Mouse (Mus musculus): ENCODE data around the gene Wee1. TPM values are rescaled to one million over a fixed set of nuclear protein-coding genes. Genes with fewer than 3 reads are reported as not detected.
"Not testable (repeated sequence)": the region's sequence is repeated elsewhere in the genome, so short reads cannot be mapped to it uniquely, and the experiment has no call there.

Wee1 gene
- total and polyA plus RNA-seq, 2 experiments = 0.40 to 5.3 TPM

DNA sequence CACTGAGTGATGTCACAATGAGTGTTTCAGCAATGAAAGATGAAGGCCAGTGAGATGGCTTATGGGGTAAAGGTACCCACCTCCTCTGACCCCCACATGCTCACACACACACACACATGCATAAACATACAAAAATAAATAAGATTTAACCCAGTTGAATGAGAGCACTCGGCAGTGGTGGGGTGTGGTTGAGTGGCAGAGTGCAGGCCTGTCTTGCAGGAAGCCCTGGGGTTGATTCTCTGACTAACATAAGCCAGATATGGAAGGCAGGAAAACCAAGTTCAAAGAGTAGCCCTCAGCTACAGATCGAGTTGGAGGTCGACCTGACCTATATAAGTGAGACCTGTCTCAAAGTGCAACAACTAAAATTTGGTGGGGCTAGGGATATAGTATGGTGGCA, 15.2 kb upstream of the Wee1 start:
- 65% methylated on average over 3 of the region's 3 CpGs for WGBS

DNA sequence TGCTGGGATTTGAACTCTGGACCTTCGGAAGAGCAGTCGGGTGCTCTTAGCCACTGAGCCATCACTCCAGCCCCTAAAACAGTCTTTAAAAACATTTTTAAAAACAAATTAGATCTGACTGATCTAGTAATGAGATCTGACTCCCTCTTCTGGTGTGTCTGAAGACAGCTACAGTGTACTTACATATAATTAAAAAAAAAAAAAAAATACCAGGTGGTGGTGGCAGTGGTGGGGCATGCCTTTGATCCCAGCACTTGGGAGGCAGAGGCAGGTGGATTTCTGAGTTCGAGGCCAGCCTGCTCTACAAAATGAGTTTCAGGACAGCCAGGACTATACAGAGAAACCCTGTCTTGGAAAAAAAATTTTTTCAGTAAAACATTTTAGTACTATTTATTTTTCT, 13.3 kb upstream of the Wee1 start:
- H3K27ac ChIP-seq (replicated peaks; ENCODE audit: insufficient read depth, low read depth, low read length); H3K4me3 ChIP-seq (ENCODE audit: insufficient read depth, low read depth, low read length); H3K4me1 ChIP-seq (ENCODE audit: control insufficient read depth, insufficient read depth, low read length); H3K27me3 ChIP-seq (ENCODE audit: control insufficient read depth, insufficient read depth, low read length); H3K36me3 ChIP-seq (ENCODE audit: control insufficient read depth, insufficient read depth, low read length); H3K79me2 ChIP-seq (ENCODE audit: control insufficient read depth, insufficient read depth, low read length); DNase-seq (ENCODE audit: extremely low read depth, low read depth, low spot score); H3K9ac ChIP-seq (ENCODE audit: low read depth, low read length): not testable (repeated sequence)
- 86% methylated on average over 3 of the region's 3 CpGs for WGBS

More for the DNA sequence above, 15.2 kb upstream of the Wee1 start:
- H3K79me2 ChIP-seq (ENCODE audit: control insufficient read depth, insufficient read depth, low read length) = no peaks in the 10 kb centered on the region
- H3K36me3 ChIP-seq (ENCODE audit: control insufficient read depth, insufficient read depth, low read length) = no peaks in the 10 kb centered on the region
- H3K27me3 ChIP-seq (ENCODE audit: control insufficient read depth, insufficient read depth, low read length) = no peaks in the 10 kb centered on the region
- TF ChIP-seq POLR2A (IDR thresholded peaks at IDR 0.05; ENCODE audit: extremely low read depth, insufficient read depth, low read length) (no peak), CTCF (IDR thresholded peaks at IDR 0.05; ENCODE audit: low read depth, low read length) (no peak)
- H3K4me3 ChIP-seq (ENCODE audit: insufficient read depth, low read depth, low read length) = no peak overlapping the region
- no peak for DNase-seq (ENCODE audit: extremely low read depth, low read depth, low spot score)
- H3K9ac ChIP-seq (ENCODE audit: low read depth, low read length) = no peak overlapping the region
- peaks cover 6% of the 10 kb centered on the region for H3K4me1 ChIP-seq (ENCODE audit: control insufficient read depth, insufficient read depth, low read length)
- no peak overlapping the region for H3K27ac ChIP-seq (replicated peaks; ENCODE audit: insufficient read depth, low read depth, low read length)

DNA sequence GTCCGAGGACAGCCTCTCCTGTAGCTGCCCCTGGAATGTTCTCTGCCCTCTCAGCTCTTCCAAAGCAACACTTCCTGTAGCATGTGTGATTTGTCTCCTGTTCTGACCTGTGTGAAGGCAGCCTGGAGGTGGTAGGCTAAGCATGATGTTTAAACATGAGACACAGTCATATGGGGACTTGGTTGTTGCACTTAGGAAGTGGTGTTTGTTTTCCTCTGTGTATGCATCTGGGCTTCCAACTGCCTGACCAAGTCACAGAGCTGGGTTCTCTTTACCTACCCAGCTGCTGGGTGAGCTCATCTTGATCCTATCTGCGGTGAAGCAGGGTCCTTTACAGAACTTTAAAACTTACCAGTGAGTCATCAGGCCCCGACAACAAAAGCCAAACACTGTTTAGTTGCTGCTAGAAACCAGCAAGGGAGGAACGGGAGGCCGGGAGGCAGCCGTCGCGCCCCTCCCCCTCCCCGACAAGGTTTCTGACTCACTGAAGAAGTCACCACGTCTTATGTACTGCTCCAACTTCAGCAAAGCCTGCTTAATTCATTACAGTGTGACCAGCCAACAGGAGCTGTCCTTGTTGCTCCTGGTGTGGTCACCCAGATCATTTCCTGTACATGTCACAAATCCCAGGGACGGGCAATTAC, 12.8 kb upstream of the Wee1 start:
- no peaks in the 10 kb centered on the region for H3K79me2 ChIP-seq (ENCODE audit: control insufficient read depth, insufficient read depth, low read length)
- no peaks in the 10 kb centered on the region for H3K27me3 ChIP-seq (ENCODE audit: control insufficient read depth, insufficient read depth, low read length)
- no peak for TF ChIP-seq CTCF (IDR thresholded peaks at IDR 0.05; ENCODE audit: low read depth, low read length)
- TF ChIP-seq POLR2A (IDR thresholded peaks at IDR 0.05; ENCODE audit: extremely low read depth, insufficient read depth, low read length) = no peak
- H3K4me1 ChIP-seq (ENCODE audit: control insufficient read depth, insufficient read depth, low read length) = peaks cover 6% of the 10 kb centered on the region
- peak overlapping the region; percentile 24 for H3K4me3 ChIP-seq (ENCODE audit: insufficient read depth, low read depth, low read length)
- H3K9ac ChIP-seq (ENCODE audit: low read depth, low read length) = peak overlapping the region; percentile 37
- 17% methylated on average over 11 of the region's 11 CpGs for WGBS
- DNase-seq (ENCODE audit: extremely low read depth, low read depth, low spot score) = no peak
- H3K27ac ChIP-seq (replicated peaks; ENCODE audit: insufficient read depth, low read depth, low read length) = no peak overlapping the region
- H3K36me3 ChIP-seq (ENCODE audit: control insufficient read depth, insufficient read depth, low read length) = no peaks in the 10 kb centered on the region

DNA sequence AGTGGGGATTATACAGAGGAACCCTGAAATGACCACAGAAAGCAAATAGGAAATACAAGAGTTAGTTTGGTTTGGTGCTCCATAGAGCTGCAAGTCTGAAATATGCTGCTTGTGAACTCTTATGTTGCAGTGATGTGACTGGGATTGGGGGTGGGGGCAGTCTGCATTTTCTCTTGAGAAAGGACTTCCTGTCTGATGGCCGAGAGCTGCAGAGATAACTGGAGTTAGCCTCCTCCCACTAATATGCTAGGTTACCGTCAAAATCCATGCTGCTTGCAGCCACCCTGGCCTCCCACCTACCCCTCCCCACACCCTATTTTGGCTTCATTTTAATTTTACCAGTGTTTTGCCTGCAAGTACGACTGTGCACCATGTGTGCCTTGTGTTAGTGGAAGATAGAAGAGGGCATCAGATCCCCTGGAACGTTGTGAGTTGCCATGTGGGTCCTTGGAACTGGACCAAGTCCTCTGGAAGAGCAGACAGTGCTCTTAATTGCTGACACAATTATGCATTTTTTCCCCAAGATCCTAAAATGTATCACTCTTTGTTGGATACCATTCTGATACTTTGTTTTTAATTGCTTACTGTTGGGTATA, 11.7 kb upstream of the Wee1 start:
- H3K79me2 ChIP-seq (ENCODE audit: control insufficient read depth, insufficient read depth, low read length) = no peaks in the 10 kb centered on the region
- H3K27me3 ChIP-seq (ENCODE audit: control insufficient read depth, insufficient read depth, low read length) = no peaks in the 10 kb centered on the region
- H3K9ac ChIP-seq (ENCODE audit: low read depth, low read length) = no peak overlapping the region
- no peak overlapping the region for H3K4me3 ChIP-seq (ENCODE audit: insufficient read depth, low read depth, low read length)
- no peaks in the 10 kb centered on the region for H3K36me3 ChIP-seq (ENCODE audit: control insufficient read depth, insufficient read depth, low read length)
- H3K27ac ChIP-seq (replicated peaks; ENCODE audit: insufficient read depth, low read depth, low read length) = no peak overlapping the region
- no peak for TF ChIP-seq CTCF (IDR thresholded peaks at IDR 0.05; ENCODE audit: low read depth, low read length)
- no peak for TF ChIP-seq POLR2A (IDR thresholded peaks at IDR 0.05; ENCODE audit: extremely low read depth, insufficient read depth, low read length)
- 62% methylated on average over 4 of the region's 4 CpGs for WGBS
- H3K4me1 ChIP-seq (ENCODE audit: control insufficient read depth, insufficient read depth, low read length) = peaks cover 2% of the 10 kb centered on the region
- DNase-seq (ENCODE audit: extremely low read depth, low read depth, low spot score) = no peak

DNA sequence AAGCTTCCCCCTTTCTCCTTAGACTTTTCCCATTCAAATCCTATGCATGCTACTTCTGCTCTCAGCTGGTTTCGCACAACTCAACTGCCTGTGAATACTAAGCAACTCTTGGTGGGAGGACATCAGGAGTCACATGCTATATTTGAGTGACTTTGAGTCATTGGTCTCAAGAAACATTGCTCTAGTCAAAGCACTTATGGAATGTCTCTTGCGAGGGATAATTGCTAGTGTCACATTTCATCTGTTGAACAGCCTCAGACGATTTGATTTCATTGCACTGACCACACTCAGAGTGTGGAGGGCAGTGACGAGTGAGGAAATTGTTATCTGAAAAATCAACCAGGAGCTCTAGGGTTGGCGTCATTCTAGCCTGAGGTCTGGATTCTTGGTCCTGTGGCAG, 7.1 kb upstream of the Wee1 start:
- Histone ChIP-seq H3K4me3 (ENCODE audit: insufficient read depth, low read depth, low read length) (no peak overlapping the region), H3K4me1 (ENCODE audit: control insufficient read depth, insufficient read depth, low read length) (no peaks in the 10 kb centered on the region), H3K9ac (ENCODE audit: low read depth, low read length) (no peak overlapping the region), H3K27me3 (ENCODE audit: control insufficient read depth, insufficient read depth, low read length) (no peaks in the 10 kb centered on the region), H3K27ac (replicated peaks; ENCODE audit: insufficient read depth, low read depth, low read length) (no peak overlapping the region), H3K79me2 (ENCODE audit: control insufficient read depth, insufficient read depth, low read length) (no peaks in the 10 kb centered on the region), H3K36me3 (ENCODE audit: control insufficient read depth, insufficient read depth, low read length) (no peaks in the 10 kb centered on the region)
- no peak for TF ChIP-seq CTCF (IDR thresholded peaks at IDR 0.05; ENCODE audit: low read depth, low read length)
- no peak for TF ChIP-seq POLR2A (IDR thresholded peaks at IDR 0.05; ENCODE audit: extremely low read depth, insufficient read depth, low read length)
- no peak for DNase-seq (ENCODE audit: extremely low read depth, low read depth, low spot score)
- 85% methylated on average over 5 of the region's 5 CpGs for WGBS

DNA sequence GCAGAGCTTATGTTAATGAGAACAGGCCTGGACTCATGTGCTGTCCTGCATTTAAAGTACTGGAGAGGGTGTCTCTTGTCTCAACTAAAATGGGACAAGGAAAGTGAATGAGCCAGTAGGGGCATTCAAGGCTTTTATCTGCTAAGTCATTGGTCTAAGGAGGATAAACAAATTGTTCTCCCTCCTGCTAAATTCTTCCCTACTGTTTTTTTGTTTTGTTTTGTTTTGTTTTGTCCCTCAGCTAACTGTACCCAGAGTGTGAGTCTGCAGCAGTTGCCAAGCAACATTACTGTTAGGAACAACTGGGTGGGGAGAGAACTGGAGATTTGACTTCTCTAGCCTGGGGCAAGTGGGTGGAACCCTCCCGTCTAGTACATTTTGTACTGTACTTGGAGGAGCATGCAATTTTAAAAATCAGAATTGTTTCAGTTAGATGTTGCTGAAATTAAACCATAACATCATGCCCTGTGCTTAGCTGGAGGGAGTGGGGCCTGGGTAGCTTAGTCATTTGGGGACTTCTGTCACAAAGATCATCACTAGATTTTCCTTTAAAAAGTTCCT, 5.0 kb upstream of the Wee1 start:
- TF ChIP-seq POLR2A (IDR thresholded peaks at IDR 0.05; ENCODE audit: extremely low read depth, insufficient read depth, low read length) = no peak
- no peak for TF ChIP-seq CTCF (IDR thresholded peaks at IDR 0.05; ENCODE audit: low read depth, low read length)
- peaks cover 3% of the 10 kb centered on the region; the same call in 1 of the 2 replicates for H3K4me1 ChIP-seq (ENCODE audit: control insufficient read depth, insufficient read depth, low read length)
- DNase-seq (ENCODE audit: extremely low read depth, low read depth, low spot score) = no peak

More for the DNA sequence above, 5.0 kb upstream of the Wee1 start:
- Histone ChIP-seq H3K36me3 (ENCODE audit: control insufficient read depth, insufficient read depth, low read length) (no peaks in the 10 kb centered on the region), H3K27ac (replicated peaks; ENCODE audit: insufficient read depth, low read depth, low read length) (no peak overlapping the region), H3K9ac (ENCODE audit: low read depth, low read length) (no peak overlapping the region), H3K27me3 (ENCODE audit: control insufficient read depth, insufficient read depth, low read length) (no peaks in the 10 kb centered on the region), H3K4me3 (ENCODE audit: insufficient read depth, low read depth, low read length) (no peak overlapping the region), H3K79me2 (ENCODE audit: control insufficient read depth, insufficient read depth, low read length) (no peaks in the 10 kb centered on the region)
- WGBS = 73% methylated on average over 1 of the region's 1 CpGs
